Mouse (Mus musculus) mature B cell (primary cell): ENCODE results near the gene A830031A19Rik.

Experiments
- in situ Hi-C: fragments of 300-500 bp; cut with MboI; formaldehyde crosslinking; loops from 2 replicates; pipeline ENCODE4 v1.14.3; 2019

A830031A19Rik gene

DNA sequence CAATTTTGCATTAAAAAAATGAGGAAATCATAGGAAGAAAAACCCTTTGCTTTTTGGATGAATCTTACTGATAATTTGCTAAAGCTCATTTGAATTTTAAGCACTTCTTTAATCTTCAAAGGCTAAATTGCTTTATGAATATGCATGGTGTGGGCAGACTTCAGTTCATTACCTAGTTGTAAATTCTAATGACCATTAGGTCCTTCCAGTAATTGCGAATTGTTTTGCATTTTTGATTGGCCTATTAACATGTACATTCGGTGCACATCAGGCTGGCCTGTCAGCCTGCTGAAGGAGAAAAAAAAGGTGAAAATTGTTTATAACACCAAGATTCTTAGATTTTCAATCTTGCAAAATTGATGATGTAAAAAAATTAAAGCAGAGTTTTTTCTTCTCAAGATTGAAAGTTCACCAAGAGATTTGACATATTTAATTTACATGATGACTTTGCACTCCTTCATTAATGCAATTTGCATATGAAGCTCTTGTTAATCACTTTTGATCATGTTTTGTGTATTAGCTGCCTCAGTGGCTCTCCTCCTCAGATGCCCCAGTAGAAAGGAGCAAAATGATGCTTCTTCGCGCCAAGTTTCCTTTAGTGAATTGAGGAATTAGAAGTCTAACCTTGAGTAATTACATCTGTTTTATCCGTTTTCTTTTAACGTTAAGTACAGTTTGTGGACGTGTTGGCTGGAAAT lies 21.0 kb upstream of the A830031A19Rik start:
- in situ Hi-C loops: no loop called here

DNA sequence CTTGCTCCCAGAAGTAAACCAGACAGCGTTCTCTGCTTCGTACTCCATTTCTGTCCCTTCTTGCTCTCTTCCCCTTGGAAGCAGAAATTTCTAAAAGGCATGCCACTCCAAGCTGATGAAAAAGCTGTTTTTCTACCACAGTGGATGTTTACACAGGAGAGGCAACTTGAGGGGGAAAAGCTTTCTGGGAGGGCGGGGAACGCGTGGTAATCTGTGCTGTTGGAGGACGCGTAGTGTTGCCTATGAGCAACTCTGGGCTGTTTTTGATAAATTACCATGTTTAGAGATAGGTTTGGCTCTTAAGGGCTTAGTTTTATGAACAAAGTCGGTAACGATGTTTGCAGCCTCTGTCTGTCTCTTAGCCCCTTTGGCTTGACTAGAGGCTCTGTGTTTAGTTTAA lies 20.4 kb upstream of the A830031A19Rik start:
- in situ Hi-C loops: no loop called here

DNA sequence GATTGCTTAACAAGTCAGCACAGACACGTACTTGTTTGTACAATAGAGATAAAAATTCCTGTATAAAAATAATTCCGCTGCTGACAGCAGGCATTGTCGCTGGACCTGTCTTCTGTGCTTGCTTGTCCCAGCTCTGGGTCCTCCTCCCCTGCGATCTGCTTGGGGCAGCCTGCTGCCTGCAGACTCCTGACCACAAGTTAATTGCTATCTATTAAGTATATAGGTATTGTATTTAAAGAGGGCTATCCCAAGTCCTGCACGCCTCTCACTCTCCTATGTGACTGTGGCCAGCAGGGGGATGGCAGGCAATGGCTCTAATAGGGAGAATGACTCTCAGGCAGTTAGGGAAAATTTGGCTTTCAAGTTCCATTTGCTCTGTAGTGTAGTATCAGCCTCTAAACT lies 19.2 kb upstream of the A830031A19Rik start:
- in situ Hi-C loops: no loop called here

DNA sequence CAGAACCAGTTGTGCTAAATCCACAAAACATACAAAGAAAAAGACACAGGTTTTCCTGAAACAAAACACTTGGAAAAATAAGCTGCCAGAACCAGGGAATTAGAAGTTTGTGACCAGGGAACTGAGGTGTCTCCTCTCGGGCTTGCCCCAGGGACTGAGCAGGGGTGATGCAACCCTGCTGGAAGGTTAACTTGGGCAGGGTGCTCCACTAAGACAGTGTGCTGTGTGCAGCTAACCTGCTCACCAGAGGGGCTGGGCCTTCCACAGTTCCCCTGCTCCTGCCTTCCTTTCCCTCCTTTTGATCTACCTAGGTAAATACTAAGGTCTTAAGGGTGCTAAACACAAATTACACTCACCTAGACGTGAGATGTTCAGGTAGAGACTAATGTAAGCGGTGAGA lies 17.8 kb upstream of the A830031A19Rik start:
- in situ Hi-C loops: no loop called here

DNA sequence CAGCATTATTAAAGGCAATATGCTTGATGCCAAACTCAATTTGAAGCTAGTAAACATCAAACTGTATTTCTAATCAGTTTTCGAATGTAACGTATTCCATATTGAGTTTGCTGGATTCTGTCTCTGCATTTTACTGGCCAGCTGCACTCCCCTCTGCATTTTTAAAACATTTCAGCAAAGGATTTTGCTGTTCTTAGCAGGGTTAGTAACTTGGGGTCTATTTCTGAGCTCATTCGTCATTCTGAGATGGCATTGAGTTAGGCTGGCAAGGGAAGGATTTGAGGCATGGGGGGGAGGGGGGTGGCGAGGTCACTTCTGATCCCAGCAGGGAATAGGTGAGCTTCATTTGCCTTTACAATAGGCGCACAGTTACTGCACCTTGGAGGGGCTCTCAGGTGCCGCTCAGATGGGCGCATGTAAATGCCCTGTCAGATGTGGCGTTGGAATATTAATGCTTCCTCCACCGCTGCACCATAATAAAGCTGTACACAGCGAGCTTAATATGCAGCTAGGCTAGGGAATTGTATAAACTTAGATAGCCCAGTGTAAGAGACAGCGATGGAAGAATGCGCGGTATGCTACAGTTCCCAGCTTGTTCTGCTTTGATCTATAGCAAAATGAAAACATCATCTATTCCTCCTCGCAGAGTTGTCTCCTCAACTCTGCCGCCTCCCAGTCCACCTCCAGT lies 16.7 kb upstream of the A830031A19Rik start:
- in situ Hi-C loops: no loop called here

DNA sequence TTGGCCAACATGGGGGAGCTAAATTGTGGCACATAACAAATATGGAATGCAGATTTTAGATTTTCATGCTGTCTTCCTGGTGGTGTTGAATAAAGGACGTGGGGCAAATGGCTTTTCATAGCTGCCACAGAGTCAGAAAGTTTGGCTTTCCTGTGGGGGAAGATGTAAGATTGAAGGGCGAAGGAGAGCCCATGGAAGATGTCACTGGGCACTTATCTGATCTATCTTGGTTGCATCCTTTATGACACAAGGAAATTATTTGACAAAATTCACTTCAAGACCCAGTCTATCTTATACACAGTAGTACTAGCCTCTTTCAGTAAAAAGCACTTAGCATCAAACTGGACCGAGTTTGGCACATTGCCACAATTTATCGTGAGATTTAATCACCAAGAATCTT lies 15.6 kb upstream of the A830031A19Rik start:
- in situ Hi-C loops: no loop called here

DNA sequence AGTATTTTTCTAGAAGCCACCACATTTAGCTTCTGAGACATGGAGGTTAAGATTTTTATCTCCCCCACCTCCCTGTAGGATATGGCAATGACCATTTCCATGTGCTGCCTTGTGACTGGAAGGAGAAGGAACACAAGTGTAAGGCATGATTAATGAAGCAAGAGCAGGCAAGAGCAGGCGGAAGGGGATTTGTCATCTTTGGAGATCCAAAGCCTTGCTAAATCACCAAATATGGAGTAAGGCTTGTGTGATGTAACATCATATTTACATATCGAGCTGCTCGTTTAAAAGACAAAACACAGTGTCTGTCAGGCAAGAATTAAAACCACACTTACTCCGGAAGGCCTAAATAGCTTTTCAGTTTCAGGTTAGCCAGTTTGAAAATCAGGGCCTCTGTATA lies 12.2 kb upstream of the A830031A19Rik start:
- in situ Hi-C loops: loop anchor here (10.0 kb wide), 2 partner anchors 48 to 168 kb away; no protein-coding TSS in a partner anchor

DNA sequence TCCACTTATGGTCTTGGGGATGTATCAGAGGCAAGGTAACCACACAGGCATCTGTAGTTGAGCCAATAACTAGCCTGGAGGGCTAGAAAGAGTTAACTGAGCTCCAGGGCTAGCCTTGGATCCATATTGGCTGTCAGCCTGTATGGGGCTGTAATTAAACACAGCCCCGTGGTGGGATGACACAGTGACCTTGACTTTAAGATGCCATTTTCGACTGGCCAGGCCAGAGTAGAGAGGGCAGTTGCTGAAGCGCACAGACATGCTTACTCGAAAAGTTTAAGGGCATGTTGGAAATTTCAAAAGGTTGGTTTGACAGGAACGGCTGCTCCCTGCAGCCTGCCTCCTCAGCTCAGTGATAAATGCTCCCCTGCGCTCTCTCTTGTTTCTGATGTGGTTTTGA lies 11.1 kb upstream of the A830031A19Rik start:
- in situ Hi-C loops: loop anchor here (10.0 kb wide), 2 partner anchors 49 to 169 kb away; no protein-coding TSS in a partner anchor

DNA sequence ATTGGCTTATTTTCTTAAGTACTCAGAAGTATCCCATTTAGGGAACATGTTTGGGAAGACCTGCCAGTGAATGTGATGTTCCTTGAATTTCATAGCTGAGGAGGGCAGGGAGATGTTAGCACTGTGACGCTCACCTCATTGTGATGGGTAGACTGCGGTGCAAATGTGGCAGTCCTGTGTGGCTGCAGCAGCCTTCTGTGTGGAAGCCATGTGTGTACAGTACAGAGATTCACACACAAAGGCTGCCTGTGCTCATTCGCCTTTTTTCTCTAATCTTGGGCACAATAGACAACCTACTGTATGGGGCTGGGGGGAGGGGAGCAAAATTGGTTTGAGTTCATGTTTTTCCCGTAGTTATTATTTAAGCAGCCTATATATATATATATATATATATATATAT lies 9.7 kb upstream of the A830031A19Rik start:
- in situ Hi-C loops: loop anchor here (10.0 kb wide), 2 partner anchors 50 to 170 kb away; no protein-coding TSS in a partner anchor

DNA sequence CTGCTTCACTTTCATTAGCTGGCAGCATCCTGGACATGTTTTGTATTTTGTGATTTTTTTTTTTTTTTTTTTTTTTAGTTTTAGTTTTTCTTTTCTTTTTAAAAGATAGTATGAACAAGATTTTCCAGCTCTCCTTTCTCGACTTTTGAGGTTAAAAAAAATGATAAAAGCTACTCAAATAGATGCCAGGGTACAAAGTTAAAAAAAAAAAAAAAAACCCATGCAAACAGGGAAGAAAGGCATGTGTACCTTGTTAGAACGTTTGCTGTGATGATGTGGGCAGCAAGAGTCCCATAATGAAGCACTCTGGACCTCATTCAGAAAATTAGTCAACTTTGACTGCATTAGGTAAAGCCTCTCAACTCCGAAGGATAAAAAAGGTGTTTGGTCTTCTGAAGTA lies 9.2 kb upstream of the A830031A19Rik start:
- in situ Hi-C loops: loop anchor here (10.0 kb wide), 2 partner anchors 51 to 171 kb away; no protein-coding TSS in a partner anchor

DNA sequence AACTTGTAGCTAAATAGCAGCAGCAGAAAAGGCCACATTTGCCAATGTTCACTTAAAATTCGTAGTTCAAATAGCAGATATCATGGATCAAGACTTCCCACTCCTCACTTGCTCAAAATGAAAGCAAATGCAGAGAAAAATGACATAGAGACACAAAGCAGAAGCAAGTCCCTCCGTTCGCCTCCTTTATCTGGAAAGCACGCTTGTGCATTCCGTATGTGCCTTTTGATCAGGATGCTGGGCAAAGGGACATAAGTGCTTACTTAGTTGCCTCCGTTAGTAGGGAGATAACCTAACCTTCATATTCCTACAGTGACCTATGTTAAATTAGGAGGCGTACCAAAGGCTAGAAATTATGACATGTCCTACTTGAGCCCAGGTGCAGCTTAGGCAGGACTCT lies 8.6 kb upstream of the A830031A19Rik start:
- in situ Hi-C loops: loop anchor here (10.0 kb wide), 2 partner anchors 51 to 171 kb away; no protein-coding TSS in a partner anchor

DNA sequence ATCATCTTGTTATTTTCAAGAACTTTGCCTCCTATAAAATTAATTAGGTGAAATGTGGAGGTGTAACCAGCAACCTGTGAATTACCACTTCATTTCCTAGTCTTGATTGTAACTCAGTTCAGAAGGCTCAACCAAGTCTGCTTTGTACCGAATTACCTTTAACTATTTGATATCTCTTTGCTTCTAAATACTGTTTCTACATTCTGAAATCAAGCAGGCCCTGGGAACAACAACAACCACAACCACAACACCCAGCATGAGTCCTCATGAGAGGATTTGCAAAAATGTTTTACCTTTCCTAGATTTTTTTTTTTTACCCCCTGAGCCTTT lies 8.2 kb upstream of the A830031A19Rik start:
- in situ Hi-C loops: loop anchor here (10.0 kb wide), 2 partner anchors 52 to 172 kb away; no protein-coding TSS in a partner anchor

DNA sequence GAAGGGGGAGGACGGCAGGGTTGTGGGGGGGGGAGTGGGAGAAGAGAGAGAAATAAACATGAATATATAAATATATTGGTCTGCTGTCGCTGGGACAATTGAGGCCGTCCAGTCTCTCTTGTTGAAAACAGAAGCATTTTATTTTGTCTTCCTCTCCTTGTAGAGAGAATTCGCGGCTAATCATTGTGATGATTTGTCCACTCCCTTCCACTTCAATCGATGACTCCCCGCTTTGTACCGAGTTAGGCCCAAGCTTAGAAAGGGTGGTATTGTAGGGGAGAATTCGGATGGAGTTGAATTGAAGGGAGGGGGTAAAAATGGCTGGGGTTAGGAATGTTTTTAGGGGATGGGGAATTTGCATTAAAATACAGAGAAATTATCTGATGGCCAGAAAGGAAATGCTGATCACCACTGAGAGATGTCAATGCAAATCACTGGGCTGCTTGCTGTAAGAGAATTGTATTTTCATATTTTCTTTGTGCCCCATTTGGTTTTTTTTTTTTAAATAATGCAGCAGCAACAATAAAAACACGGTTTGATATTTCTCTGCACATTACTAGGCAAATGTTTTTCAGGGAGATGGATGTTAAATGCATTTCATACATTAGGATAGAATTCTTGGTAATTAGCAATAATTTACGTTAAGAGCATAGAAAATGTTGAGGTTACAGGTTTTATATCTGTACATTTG lies 7.7 kb upstream of the A830031A19Rik start:
- in situ Hi-C loops: loop anchor here (10.0 kb wide), 2 partner anchors 52 to 172 kb away; no protein-coding TSS in a partner anchor

DNA sequence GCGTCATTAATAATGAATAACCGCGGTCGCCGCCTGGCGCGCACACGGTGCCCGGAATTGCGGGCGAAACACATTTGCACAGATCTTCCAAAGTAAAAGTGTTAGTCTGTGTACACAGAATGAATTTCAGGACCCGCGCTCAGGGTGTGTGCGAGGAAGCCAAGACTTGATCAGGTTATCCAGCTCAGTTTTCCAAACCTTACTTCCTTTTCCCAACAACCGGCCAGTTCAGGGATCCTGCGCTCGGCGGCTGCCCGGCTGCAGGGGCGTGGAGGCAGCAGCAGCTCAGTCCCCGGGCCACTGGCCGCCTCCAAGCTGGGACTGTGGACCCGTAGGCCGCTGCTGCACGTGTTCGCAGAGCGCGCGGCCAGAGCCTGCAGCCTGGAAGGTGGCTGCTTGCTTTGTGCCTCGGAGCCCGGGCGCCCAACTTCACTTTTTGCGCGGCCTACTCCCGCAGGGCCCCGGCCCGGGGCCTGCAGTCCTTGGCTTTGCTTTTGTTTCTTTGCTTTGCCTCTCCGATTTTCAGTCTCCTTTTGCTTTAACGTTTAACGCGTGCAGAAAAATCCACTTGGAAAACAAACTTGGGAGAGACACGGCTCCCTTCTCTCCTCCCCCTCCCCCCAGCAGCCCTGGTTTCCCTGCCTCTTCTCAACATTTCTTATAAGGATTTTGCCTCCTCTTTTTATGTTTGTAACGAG lies 7.0 kb upstream of the A830031A19Rik start:
- in situ Hi-C loops: loop anchor here (10.0 kb wide), 2 partner anchors 53 to 173 kb away; no protein-coding TSS in a partner anchor

DNA sequence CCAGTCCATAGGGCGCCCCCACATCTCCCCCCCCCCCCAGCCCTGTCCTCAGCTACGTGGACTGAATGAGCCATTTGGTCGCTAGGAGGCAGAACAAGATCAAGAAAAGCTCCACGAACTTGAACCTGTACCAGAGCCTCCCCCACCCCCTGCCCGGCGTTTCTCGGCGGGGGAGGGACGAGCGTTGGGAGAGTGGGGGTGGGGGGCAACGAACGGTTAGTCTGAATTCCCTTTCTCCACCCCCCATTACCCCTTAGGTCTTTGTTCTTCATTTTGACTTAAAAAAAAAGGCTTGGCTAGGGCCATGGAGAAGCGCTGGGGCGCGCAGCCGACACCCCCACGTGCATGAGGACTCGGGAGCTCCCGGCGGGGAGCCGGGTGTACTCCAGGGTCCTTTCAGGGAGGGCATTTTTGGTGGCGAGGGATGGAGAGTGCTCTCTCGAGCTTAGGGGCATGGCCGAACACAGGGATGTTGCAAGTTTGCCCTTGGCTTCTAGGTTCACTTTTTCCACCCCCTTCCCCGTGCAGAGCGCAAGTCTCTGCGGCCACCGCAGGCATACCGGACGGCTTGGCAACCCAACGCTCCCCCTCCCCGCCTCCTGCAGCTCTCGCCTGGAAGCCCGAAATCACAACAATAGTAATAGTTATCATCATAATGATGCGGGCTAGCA lies 6.3 kb upstream of the A830031A19Rik start:
- in situ Hi-C loops: loop anchor here (10.0 kb wide), 2 partner anchors 54 to 174 kb away; no protein-coding TSS in a partner anchor

DNA sequence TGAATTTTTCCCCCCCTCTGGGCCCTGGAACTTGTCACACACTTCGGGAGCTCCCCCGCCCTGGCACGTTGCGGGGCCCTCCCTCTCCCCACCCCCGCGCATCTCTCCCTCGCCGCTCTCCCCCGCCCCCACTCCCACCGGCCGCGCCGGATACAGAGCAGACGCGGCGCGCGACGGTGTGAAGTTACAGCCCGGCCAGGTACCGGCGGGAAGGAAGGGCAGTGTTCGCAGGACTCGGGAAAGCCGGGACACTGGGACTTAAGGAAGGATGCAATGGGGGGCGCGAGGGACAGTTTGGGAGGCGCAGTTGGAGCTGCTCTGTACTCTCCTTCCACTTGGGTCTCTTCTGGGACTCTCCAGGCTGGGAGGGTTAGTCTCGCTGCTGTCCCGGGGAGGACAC lies 5.7 kb upstream of the A830031A19Rik start:
- in situ Hi-C loops: loop anchor here (10.0 kb wide), 2 partner anchors 54 to 174 kb away; no protein-coding TSS in a partner anchor

DNA sequence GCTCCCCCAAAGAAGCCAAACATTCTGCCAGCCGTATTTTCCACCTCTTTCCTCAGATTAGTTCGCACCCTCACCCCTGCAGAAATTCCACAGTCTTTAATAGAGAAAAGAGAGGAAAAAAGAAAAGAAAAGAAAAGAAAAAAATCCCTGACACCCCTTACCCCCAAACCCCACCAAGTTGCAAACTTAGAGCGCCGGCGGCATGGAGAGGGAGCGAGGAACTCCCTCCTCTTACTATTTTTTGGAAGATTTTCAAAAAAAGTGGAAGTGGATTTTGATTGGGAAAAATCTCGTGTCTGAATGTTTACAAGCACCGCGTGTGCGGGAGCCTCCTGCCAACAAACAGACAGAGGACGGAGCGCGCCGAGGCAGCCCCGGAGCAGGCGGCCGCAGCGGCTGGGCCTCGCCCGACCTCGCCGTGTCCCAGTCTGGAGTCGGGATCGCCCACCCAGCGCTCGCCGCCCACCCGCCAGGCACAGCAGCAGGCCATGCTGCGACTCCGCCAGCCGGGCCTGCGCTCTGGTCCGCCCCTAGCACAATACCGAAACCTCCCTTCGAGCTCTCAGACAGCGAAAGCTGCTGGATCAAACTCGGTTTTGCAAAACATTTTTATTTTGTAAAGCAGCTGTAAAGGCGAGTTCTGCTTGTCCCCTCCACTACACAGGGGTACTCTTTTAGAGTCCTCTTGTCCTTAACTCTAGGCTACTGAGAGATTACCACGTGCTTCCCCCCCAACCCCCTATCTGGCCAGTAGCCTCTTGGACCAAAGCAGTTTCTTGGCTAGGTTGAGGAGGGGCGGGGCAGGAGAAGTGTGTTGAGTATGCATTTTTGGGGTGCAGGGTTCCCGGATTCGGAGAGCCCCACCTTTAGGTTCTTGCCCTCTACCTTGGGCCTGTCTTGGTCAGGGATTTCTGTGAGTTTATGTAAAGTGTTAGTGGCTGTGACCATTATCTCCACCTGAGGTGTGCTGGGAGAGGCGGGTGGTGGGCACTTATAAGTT lies 4.8 kb upstream of the A830031A19Rik start:
- in situ Hi-C loops: loop anchor here (10.0 kb wide), 2 partner anchors 55 to 175 kb away; no protein-coding TSS in a partner anchor

DNA sequence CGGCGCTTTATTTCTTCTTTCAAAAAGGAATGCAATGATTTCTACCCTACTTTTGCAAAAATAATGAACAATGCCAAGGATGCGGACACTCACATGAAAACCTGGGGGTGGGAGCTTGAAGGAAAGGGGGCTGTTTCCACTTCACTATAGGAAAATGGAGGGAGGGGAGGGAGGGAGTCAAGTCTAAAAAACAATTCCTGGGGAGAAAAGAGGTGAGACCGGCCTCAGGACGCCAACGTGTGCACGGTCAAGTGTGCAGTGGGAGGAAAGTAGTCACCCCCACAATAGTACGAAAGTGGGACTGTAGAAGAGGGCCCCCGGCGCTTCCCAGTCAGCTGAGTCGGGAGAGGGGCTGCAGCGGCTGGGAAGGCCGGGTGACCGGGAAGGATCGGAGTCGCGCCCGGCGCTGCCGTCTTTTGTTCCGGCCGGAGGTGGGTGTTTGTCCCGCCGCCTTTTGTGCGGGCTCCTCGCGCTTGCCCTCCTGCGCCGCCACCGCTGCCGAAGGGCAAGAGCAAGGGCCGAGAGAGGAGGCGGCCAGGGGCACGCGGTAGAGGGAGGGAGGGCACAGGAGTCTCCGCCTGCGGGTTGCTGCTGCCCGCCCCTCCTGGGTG lies 4.0 kb upstream of the A830031A19Rik start:
- in situ Hi-C loops: no loop called here
